Mouse (Mus musculus) stomach, embryonic 16.5 days (tissue): Measurements from ENCODE around the gene Slco1a1. TPM values are rescaled to one million over a fixed set of nuclear protein-coding genes. Genes with fewer than 3 reads are reported as not detected.
"Not testable (repeated sequence)": the region's sequence is repeated elsewhere in the genome, so short reads cannot be mapped to it uniquely, and the experiment has no call there.

Source experiments
- ATAC-seq: fragments of 200-750 bp; cut with Nextera tagmentation; 2 replicates; pipeline ENCODE4 v1.8.0; 2017; ENCODE audit warnings: moderate number of reproducible peaks, moderate TSS enrichment; ENCODE audit not compliant: insufficient read depth, low FRiP score
- H3K27ac ChIP-seq: fragments of 300-500 bp; sonication (generic); 2 replicates; pipeline ENCODE4 v1.5.1; 2014; ENCODE audit warnings: low read length
- H3K27me3 ChIP-seq: fragments of 300-500 bp; sonication (generic); 2 replicates; pipeline ENCODE4 v1.6.1; 2014; ENCODE audit warnings: low read length, control low read depth, mixed read lengths; ENCODE audit not compliant: control insufficient read depth, insufficient read depth
- H3K36me3 ChIP-seq: fragments of 300-500 bp; sonication (generic); 2 replicates; pipeline ENCODE4 v1.6.1; 2014; ENCODE audit warnings: low read length; ENCODE audit not compliant: control insufficient read depth, insufficient read depth
- H3K4me1 ChIP-seq: fragments of 300-500 bp; sonication (generic); 2 replicates; pipeline ENCODE4 v1.6.1; 2014; ENCODE audit warnings: low read length, control low read depth, mixed read lengths; ENCODE audit not compliant: control insufficient read depth, insufficient read depth
- H3K4me2 ChIP-seq: fragments of 300-500 bp; sonication (generic); 2 replicates; pipeline ENCODE4 v1.6.1; 2014; ENCODE audit warnings: low read depth, low read length, mixed read lengths
- H3K4me3 ChIP-seq: fragments of 300-500 bp; sonication (generic); replicated peaks from 2 replicates; pipeline ENCODE4 v1.5.1; 2014; ENCODE audit warnings: mild to moderate bottlenecking, low read length
- H3K9ac ChIP-seq: fragments of 300-500 bp; sonication (generic); 2 replicates; pipeline ENCODE4 v1.6.1; 2014; ENCODE audit warnings: low read length
- H3K9me3 ChIP-seq: fragments of 300-500 bp; sonication (generic); replicated peaks from 2 replicates; pipeline ENCODE4 v1.6.1; 2016; ENCODE audit warnings: low read length, control low read depth; ENCODE audit not compliant: control insufficient read depth
- WGBS: fragments of 180-500 bp; shearing (Covaris S2); extraction: QIAGEN DNeasy Blood & Tissue Kit; methylation state at CpG from one replicate; pipeline ENCODE4 v1.1.7; 2014; 5-methylcytosine and 5-hydroxymethylcytosine counted together
- polyA plus RNA-seq: library from polyadenylated mRNA; unstranded; fragments of >200 nt; fragmentation: Nextera tagmentation; extraction: Ambion mirVana; gene quantifications from 2 replicates; pipeline ENCODE4 v1.2.1, GENCODE M21; 2015

The Slco1a1 gene
- polyA plus RNA-seq, 1 experiment from 2014 or later = not detected

DNA sequence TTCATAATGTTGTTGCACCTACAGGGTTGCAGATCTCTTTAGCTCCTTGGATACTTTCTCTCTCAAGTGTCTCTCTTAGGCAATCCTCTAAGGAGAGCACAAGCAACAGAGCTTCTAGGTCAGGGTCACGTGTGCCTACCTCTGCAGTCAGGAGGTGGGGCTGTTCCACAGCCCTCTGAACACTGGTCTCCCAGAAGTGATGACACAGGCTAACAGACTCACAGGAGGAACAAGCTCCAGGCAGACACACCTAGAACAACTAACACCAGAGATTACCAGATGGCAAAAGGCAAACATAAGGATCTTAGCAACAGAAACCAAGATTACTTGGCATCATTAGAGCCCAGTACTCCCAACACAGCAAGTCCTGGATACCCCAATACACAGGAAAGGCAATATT, 64.2 kb downstream of the Slco1a1 start:
- Histone ChIP-seq H3K9me3 (no peaks in the 10 kb centered on the region), H3K4me1 (no peaks in the 10 kb centered on the region), H3K27ac (no peak overlapping the region), H3K4me2 (no peak overlapping the region), H3K4me3 (no peak overlapping the region), H3K9ac (no peak overlapping the region), H3K27me3 (no peaks in the 10 kb centered on the region), H3K36me3 (no peaks in the 10 kb centered on the region)
- WGBS = 33% methylated on average over 1 of the region's 1 CpGs
- ATAC-seq = no peak

DNA sequence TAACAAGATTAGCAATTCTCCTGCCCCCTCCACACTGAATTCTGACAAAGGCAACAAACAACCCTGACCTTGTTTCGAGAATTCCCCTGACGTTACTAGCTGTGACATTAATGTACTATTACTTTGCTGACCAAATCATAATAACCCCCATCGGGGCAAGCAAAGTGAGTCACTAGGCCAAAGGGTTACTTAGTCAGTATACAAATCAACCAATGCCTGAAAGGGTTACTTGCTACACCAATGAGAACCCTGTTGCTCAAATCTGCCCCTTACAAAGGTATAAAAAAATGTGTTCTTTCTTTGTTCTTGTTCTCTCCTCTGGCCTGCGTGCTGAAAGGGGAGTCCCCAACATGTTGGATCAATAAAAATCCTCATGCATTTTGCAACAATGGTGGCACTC, 71.0 kb downstream of the Slco1a1 start:
- not testable (repeated sequence) for H3K27ac ChIP-seq, H3K9ac ChIP-seq, H3K4me2 ChIP-seq, H3K4me3 ChIP-seq, ATAC-seq, H3K36me3 ChIP-seq, H3K27me3 ChIP-seq, H3K4me1 ChIP-seq, H3K9me3 ChIP-seq
- WGBS = 68% methylated on average over 4 of the region's 4 CpGs

DNA sequence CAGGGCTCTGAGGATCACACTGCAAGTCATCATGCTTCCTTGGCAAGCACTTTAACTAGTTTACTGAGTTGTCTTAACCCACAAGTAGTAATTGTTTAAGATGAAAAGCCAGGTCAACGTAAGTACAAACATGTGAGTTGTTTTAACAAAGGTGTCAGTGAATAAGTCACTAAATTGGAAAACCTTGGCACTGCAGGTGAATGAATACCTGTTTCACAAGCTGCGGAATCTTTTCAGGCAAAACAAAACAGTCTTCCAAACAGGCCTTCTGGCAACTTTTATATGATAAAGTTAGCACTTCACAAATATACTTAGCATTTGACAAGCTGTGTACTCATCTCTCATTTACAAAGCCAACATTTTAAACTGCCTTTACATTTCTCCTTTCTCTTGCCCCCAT, 75.1 kb downstream of the Slco1a1 start:
- H3K9ac ChIP-seq = no peak overlapping the region
- WGBS = 51% methylated on average over 2 of the region's 2 CpGs
- no peak overlapping the region for H3K4me2 ChIP-seq
- ATAC-seq = no peak
- H3K4me3 ChIP-seq = no peak overlapping the region
- H3K36me3 ChIP-seq = no peaks in the 10 kb centered on the region
- H3K4me1 ChIP-seq = no peaks in the 10 kb centered on the region
- no peaks in the 10 kb centered on the region for H3K9me3 ChIP-seq
- no peak overlapping the region for H3K27ac ChIP-seq
- no peaks in the 10 kb centered on the region for H3K27me3 ChIP-seq

DNA sequence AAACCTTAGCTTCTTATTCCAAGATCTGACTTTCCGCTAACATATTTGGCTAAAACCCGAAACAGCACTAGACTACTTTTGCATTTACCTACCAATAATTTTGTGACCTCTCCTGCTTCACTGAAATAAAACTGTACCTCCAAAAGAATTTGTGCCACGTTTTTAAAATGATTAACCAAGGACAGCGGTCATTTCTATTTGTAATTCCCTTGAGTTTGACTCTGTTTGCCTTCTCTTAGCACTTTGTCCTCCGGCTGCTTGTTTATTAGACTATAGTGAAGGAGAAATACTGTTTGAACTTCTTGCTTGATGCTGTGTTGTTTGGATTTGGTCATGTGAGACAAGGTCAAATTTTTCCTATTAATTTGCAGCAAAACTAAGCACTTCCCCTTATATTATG, 78.0 kb downstream of the Slco1a1 start:
- ATAC-seq = no peak
- Histone ChIP-seq H3K4me2 (no peak overlapping the region), H3K4me1 (no peaks in the 10 kb centered on the region), H3K27me3 (no peaks in the 10 kb centered on the region), H3K36me3 (no peaks in the 10 kb centered on the region), H3K9me3 (no peaks in the 10 kb centered on the region), H3K4me3 (no peak overlapping the region), H3K9ac (no peak overlapping the region), H3K27ac (no peak overlapping the region)
- 72% methylated on average over 5 of the region's 5 CpGs for WGBS

DNA sequence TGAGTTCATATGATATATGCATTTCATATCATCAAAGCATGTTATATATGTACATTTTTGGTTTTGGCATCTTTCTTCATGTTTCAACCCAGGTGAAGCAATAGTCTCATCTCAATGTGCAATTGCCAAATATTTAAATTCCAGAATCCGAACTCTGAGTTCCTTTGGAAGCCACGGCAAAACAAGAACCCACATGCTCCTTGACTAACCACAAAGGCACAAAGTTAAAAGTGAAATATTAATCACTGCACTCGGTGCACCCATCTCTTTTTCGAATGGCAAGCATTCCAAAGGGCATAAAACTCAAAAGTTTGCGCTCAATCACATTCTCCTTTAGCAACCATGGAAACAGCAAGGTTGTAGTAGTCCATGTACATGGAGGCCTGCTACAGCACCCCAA, 80.7 kb downstream of the Slco1a1 start:
- ATAC-seq = no peak
- Histone ChIP-seq H3K27ac (no peak overlapping the region), H3K36me3 (no peaks in the 10 kb centered on the region), H3K4me1 (no peaks in the 10 kb centered on the region), H3K9me3 (no peaks in the 10 kb centered on the region), H3K4me2 (no peak overlapping the region), H3K9ac (no peak overlapping the region), H3K4me3 (no peak overlapping the region), H3K27me3 (no peaks in the 10 kb centered on the region)
- 78% methylated on average over 5 of the region's 5 CpGs for WGBS

DNA sequence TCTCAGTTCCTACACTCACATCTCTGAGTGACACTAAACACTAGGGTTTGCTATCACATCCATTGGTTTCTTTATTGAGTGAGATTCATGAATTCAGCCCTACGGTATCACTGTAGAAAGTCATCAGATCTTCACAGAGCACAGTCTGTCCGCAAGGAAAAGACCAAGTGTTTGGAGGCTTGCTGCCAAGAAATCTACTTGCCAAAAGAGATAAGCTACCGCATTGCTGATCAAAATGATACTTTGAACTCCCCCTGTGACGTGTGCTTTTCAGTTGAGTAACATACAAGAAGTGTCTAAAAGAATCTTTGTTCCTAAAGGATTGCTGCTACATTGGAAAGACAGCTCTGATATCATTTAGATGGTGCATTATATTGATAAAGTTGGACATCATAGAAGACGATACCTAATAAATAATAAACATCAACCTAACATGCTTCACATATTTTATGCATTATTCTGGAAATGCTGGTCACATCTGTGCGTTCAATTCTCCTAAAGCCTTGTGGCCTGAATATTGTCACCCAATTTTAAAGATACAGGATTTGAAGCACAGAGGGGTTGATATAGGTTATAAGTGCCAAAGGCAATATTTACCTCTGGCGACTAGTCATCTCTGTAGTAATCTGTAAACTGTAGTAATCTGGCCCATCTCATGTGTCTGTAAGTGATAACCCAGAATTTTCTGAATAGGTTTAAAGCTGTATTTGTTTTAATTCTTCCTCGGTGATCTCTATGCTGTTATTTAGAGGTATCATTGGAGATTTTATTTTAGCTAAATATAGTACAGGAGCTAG, 88.8 kb downstream of the Slco1a1 start:
- WGBS = 79% methylated on average over 8 of the region's 8 CpGs
- no peaks in the 10 kb centered on the region for H3K27me3 ChIP-seq

More for the DNA sequence above, 88.8 kb downstream of the Slco1a1 start:
- Histone ChIP-seq H3K9ac (no peak overlapping the region), H3K4me1 (no peaks in the 10 kb centered on the region), H3K4me2 (no peak overlapping the region), H3K4me3 (no peak overlapping the region), H3K9me3 (no peaks in the 10 kb centered on the region), H3K36me3 (no peaks in the 10 kb centered on the region), H3K27ac (no peak overlapping the region)
- no peak for ATAC-seq

Other genes with a start within 250 kb of the Slco1a1 start
- gene Gm5724, start 173.2 kb downstream of the Slco1a1 start, polyA plus RNA-seq = not detected in 2 replicates
- gene Slco1a4, start 90.8 kb downstream of the Slco1a1 start, polyA plus RNA-seq = not detected in 2 replicates
- not detected in 2 replicates for gene Gm6614, start 64.5 kb upstream of the Slco1a1 start, polyA plus RNA-seq